In genomic region chr16:10499122-10499521, GRCm38 (mm10) we compare ENCODE assay signal across 18 mouse cellular contexts. TPM values are rescaled to one million over a fixed set of nuclear protein-coding genes. Genes with fewer than 3 reads are reported as not detected.
"Had no signal": no experiment of that assay in that cellular context is flagged by ENCODE, and none has a peak within 500 bp of the region (broad histone marks: within the 10 kb centered on the region; RNA-seq: fewer than 3 reads in every experiment).

No protein-coding gene starts in this region.

- ATAC-seq: hindbrain, postnatal 0 days; intestine, embryonic 16.5 days had no signal

- DNase-seq: gastrocnemius, postnatal 10 days; gastrocnemius, postnatal 36 days; heart, adult 11 months; heart, adult 2 months; heart, postnatal 14 days; heart, postnatal 36 days; kidney, adult 11 months; kidney, adult 2 months; kidney, adult 9 months; kidney, postnatal 14 days; kidney, postnatal 36 days; layer of hippocampus, adult 9-11 months; layer of hippocampus, postnatal 36 days; left cerebral cortex, postnatal 4 days had no signal

RNA-seq across cellular contexts. Expression of gene Ciita, which starts 19.3 kb away (rescaled TPM):
- total RNA-seq: hindbrain, postnatal 0 days; left cerebral cortex, postnatal 10 days had no signal

RNA-seq across cellular contexts. Expression of gene Tvp23a, which starts 52.0 kb away (rescaled TPM):
- total RNA-seq: hematopoietic stem cell, adult 5-6 weeks had no signal
